Mouse (Mus musculus): ENCODE results near the gene Rex1bd.

GRCm38 (mm10) chr8:70495001-70495770, 11.4 kb downstream of the Rex1bd start:
- TF ChIP-seq GATA1 (IDR thresholded peaks at IDR 0.05; ENCODE audit: low read length), result no peak
- TF ChIP-seq TAL1 (IDR thresholded peaks at IDR 0.05; ENCODE audit: low read length), result no peak

Measured in erythroblast, embryonic 14.5 days (primary cell).